Mouse (Mus musculus): ENCODE results near the gene Pde4b.

The Pde4b gene

GRCm38 (mm10) chr4:102574666-102575254 is 487.4 kb downstream of the Pde4b start:
- DNase-seq (ENCODE audit: low read depth): no peak

GRCm38 (mm10) chr4:102576109-102576508 is 488.8 kb downstream of the Pde4b start:
- DNase-seq (ENCODE audit: low read depth): no peak

- DNase-seq (ENCODE audit: low read depth): no peak
Observed at GRCm38 (mm10) chr4:102577636-102578035, 490.3 kb downstream of the Pde4b start.

GRCm38 (mm10) chr4:102579051-102579450 is 491.7 kb downstream of the Pde4b start:
- DNase-seq (ENCODE audit: low read depth): no peak

GRCm38 (mm10) chr4:102579746-102580145 is 492.4 kb downstream of the Pde4b start:
- no peak for DNase-seq (ENCODE audit: low read depth)

GRCm38 (mm10) chr4:102582165-102582749 is 494.9 kb downstream of the Pde4b start:
- no peak for DNase-seq (ENCODE audit: low read depth)

- DNase-seq (ENCODE audit: low read depth): no peak
Observed at GRCm38 (mm10) chr4:102582963-102583362, 495.6 kb downstream of the Pde4b start.

GRCm38 (mm10) chr4:102583469-102583868 is 496.1 kb downstream of the Pde4b start:
- no peak for DNase-seq (ENCODE audit: low read depth)

- no peak for DNase-seq (ENCODE audit: low read depth)
Observed at GRCm38 (mm10) chr4:102584601-102585265, 497.4 kb downstream of the Pde4b start.

- DNase-seq (ENCODE audit: low read depth): no peak
Observed at GRCm38 (mm10) chr4:102585541-102585940, 498.2 kb downstream of the Pde4b start.

- no peak for DNase-seq (ENCODE audit: low read depth)
Observed at GRCm38 (mm10) chr4:102586787-102587186, 499.4 kb downstream of the Pde4b start.

- DNase-seq (ENCODE audit: low read depth): no peak
Observed at GRCm38 (mm10) chr4:102588668-102589455, 501.5 kb downstream of the Pde4b start.

GRCm38 (mm10) chr4:102589537-102590031 is 502.2 kb downstream of the Pde4b start:
- no peak for DNase-seq (ENCODE audit: low read depth)

- DNase-seq (ENCODE audit: low read depth): no peak
Observed at GRCm38 (mm10) chr4:102591798-102592197, 504.5 kb downstream of the Pde4b start.

GRCm38 (mm10) chr4:102592541-102592940 is 505.2 kb downstream of the Pde4b start:
- DNase-seq (ENCODE audit: low read depth): no peak

GRCm38 (mm10) chr4:102593631-102594030 is 506.3 kb downstream of the Pde4b start:
- DNase-seq (ENCODE audit: low read depth): no peak

- no peak for DNase-seq (ENCODE audit: low read depth)
Observed at GRCm38 (mm10) chr4:102594506-102594905, 507.2 kb downstream of the Pde4b start.

- DNase-seq (ENCODE audit: low read depth): no peak
Observed at GRCm38 (mm10) chr4:102603968-102604367, 516.6 kb downstream of the Pde4b start.

GRCm38 (mm10) chr4:102605231-102605630 is 517.9 kb downstream of the Pde4b start:
- no peak for DNase-seq (ENCODE audit: low read depth)

GRCm38 (mm10) chr4:102605722-102606341 is 518.5 kb downstream of the Pde4b start:
- no peak for DNase-seq (ENCODE audit: low read depth)

- DNase-seq (ENCODE audit: low read depth): no peak
Observed at GRCm38 (mm10) chr4:102606825-102607224, 519.5 kb downstream of the Pde4b start.
